Mouse (Mus musculus): Measurements from ENCODE around the gene Omp.

GRCm38 (mm10) chr7:98177929-98178559, 32.7 kb upstream of the Omp start, which contains the start of gene Capn5:
- peak; percentile 73 for TF ChIP-seq CTCF (IDR thresholded peaks at IDR 0.05; ENCODE audit: insufficient read depth, low read depth, low read length)
- TF ChIP-seq POLR2A (IDR thresholded peaks at IDR 0.05; ENCODE audit: insufficient read depth, low read depth, low read length) = 0 out of 2 replicates have a peak, but pooled peaks have one; percentile 8

Data from olfactory bulb, adult 2 months (tissue).